In the genomic region with DNA sequence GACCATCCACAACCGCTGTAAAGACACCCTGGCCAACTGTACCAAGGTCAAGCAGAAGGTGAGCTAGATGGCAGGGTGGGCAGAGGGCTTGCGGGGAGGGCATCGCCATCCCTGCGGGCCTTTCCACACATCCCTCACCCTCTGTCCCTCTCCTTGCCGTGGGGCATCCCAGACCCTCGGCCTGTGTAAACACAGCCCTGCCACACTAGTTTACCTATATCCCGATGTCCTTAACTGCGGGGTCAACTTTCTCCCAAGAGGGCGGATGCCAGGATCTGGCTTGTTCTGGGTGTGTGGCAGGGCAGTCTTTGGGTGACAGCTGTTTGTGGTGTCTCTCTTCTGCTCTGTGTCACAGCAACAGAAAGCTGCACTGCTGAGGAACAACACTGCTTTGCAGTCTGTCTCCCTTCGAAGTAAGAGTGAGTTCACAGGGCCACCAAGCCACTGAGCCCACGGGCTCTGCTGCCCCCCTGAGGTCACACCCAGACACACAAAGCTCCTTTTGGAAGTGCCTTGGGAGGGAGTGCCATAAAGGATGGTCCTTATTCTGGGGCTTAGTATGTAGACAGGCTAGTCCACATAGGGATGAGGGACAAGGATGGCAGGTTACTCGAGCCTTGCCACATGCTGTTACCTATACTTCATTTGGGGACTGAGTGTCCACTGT, we compare ENCODE assay signal across 9 mouse cellular contexts. TPM values are rescaled to one million over a fixed set of nuclear protein-coding genes. Genes with fewer than 3 reads are reported as not detected.
DNase-seq lines count a peak whose midpoint lies in the region; TF ChIP-seq lines count a peak whose summit lies in the region.
"Had no signal": no experiment of that assay in that cellular context is flagged by ENCODE, and none has a peak within 500 bp of the region (broad histone marks: within the 10 kb centered on the region; RNA-seq: fewer than 3 reads in every experiment).

No protein-coding gene starts in this region.

- no peak overlapping the region for H3K27ac ChIP-seq in embryonic fibroblast, embryonic 13.5 days (ENCODE audit: insufficient read depth, low read length)
- no peak overlapping the region for H3K27ac ChIP-seq in olfactory bulb, adult 2 months (ENCODE audit: insufficient read depth, low read depth, low read length)

- H3K4me3 ChIP-seq in lung, adult 2 months (replicated peaks; ENCODE audit: extremely low read depth, low read depth, low read length): no peak overlapping the region
- no peak overlapping the region for H3K4me3 ChIP-seq in embryonic fibroblast, embryonic 13.5 days (ENCODE audit: insufficient read depth, low read length)
- peak overlapping the region; percentile 4; the same call in 1 of the 2 replicates for H3K4me3 ChIP-seq in olfactory bulb, adult 2 months (ENCODE audit: insufficient read depth, low read depth, low read length)

- 54% methylated on average over 12 of the region's 12 CpGs for WGBS in lung, adult 2 months
- 65% methylated on average over 12 of the region's 12 CpGs for WGBS in olfactory bulb, adult 2 months

- TF ChIP-seq POLR2A in lung, adult 2 months (IDR thresholded peaks at IDR 0.05; ENCODE audit: borderline replicate concordance, extremely low read depth, low read depth, low read length): no peak
- no peak for TF ChIP-seq POLR2A in embryonic fibroblast, embryonic 13.5 days (IDR thresholded peaks at IDR 0.05; ENCODE audit: low read depth, low read length)
- no peak for TF ChIP-seq POLR2A in olfactory bulb, adult 2 months (IDR thresholded peaks at IDR 0.05; ENCODE audit: insufficient read depth, low read depth, low read length)

- intact Hi-C loops in left cerebral cortex, postnatal 25 days (cut with DNase I): loop anchor here (1.0 to 2.0 kb wide), 2 partner anchors 9 to 25 kb away; no protein-coding TSS in a partner anchor

- peaks cover 37% of the 10 kb centered on the region for H3K4me1 ChIP-seq in lung, adult 2 months (ENCODE audit: control insufficient read depth, insufficient read depth, low read length)
- 0 out of 2 replicates have a peak, but pooled peaks cover 5% of the 10 kb centered on the region for H3K4me1 ChIP-seq in embryonic fibroblast, embryonic 13.5 days (ENCODE audit: control insufficient read depth, insufficient read depth, low read length)
- H3K4me1 ChIP-seq in olfactory bulb, adult 2 months (ENCODE audit: control insufficient read depth, insufficient read depth, low read length): peaks cover 77% of the 10 kb centered on the region

- DNase-seq in embryo, embryonic 10 days (ENCODE audit: low spot score): peak; percentile 58
- DNase-seq in embryo, embryonic 9.5 days (ENCODE audit: extremely low spot score): no peak
- no peak for DNase-seq in lung, adult 2 months
- no peak for DNase-seq in lung, postnatal 36 days
- DNase-seq in left cerebral cortex, postnatal 25 days (ENCODE audit: low spot score in 2 of 2): no peak
- DNase-seq in adrenal gland, adult 8-10 months: no peak

- TF ChIP-seq CTCF in lung, adult 2 months (IDR thresholded peaks at IDR 0.05; ENCODE audit: insufficient read depth, low read length): peak; percentile 90
- peak; percentile 61; the same call in 1 of the 2 replicates for TF ChIP-seq CTCF in embryonic fibroblast, embryonic 13.5 days (IDR thresholded peaks at IDR 0.05; ENCODE audit: borderline replicate concordance, insufficient read depth, low read length)
- peak; percentile 39 for TF ChIP-seq CTCF in olfactory bulb, adult 2 months (IDR thresholded peaks at IDR 0.05; ENCODE audit: insufficient read depth, low read depth, low read length)

RNA-seq across cellular contexts. Expression of a gene that starts 20.9 kb away (rescaled TPM):
- polyA plus RNA-seq in lung, adult 2 months (2012; rRNA removed): 0.41 and 0.76 TPM in 2 replicates
- not detected in 2 replicates for polyA plus RNA-seq in embryonic fibroblast, embryonic 13.5 days (2011; ENCODE audit: insufficient read length, low read depth, missing spikeins)
- not detected in 2 replicates for polyA plus RNA-seq in olfactory bulb, adult 2 months (2012; ENCODE audit: insufficient read depth, insufficient read length, low replicate concordance, missing spikeins)
- not detected for total RNA-seq in left cerebral cortex, postnatal 25 days (2021)
- not detected for total RNA-seq in adrenal gland, adult 8-10 months (2022)
- polyA plus RNA-seq: intestine, embryonic 14.5 days had no signal

RNA-seq across cellular contexts. Expression of a gene that starts 26.3 kb away (rescaled TPM):
- 186 and 233 TPM in 2 replicates for polyA plus RNA-seq in lung, adult 2 months (2012; rRNA removed)
- 174 and 210 TPM in 2 replicates for polyA plus RNA-seq in embryonic fibroblast, embryonic 13.5 days (2011; ENCODE audit: insufficient read length, low read depth, missing spikeins)
- not detected in 2 replicates for polyA plus RNA-seq in olfactory bulb, adult 2 months (2012; ENCODE audit: insufficient read depth, insufficient read length, low replicate concordance, missing spikeins)
- total RNA-seq in left cerebral cortex, postnatal 25 days (2021): 100 to 1,000 TPM; 245 to 246 TPM
- total RNA-seq in adrenal gland, adult 8-10 months (2022): 10 to 100 TPM; 22.0 to 48.2 (median 31.5) TPM

RNA-seq across cellular contexts. Expression of a gene that starts 53.5 kb away (rescaled TPM):
- polyA plus RNA-seq in lung, adult 2 months (2012; rRNA removed): 46.7 and 51.4 TPM in 2 replicates
- 64.1 and 68.9 TPM in 2 replicates for polyA plus RNA-seq in embryonic fibroblast, embryonic 13.5 days (2011; ENCODE audit: insufficient read length, low read depth, missing spikeins)
- 301 TPM in 1 of 2 replicates, not detected in the other for polyA plus RNA-seq in olfactory bulb, adult 2 months (2012; ENCODE audit: insufficient read depth, insufficient read length, low replicate concordance, missing spikeins)
- 10 to 100 TPM; 54.0 to 57.1 TPM for total RNA-seq in left cerebral cortex, postnatal 25 days (2021)
- total RNA-seq in adrenal gland, adult 8-10 months (2022): 10 to 100 TPM; 48.9 to 84.1 (median 58.1) TPM

RNA-seq across cellular contexts. Expression of a gene that starts 56.4 kb away (rescaled TPM):
- 139 and 188 TPM in 2 replicates for polyA plus RNA-seq in lung, adult 2 months (2012; rRNA removed)
- polyA plus RNA-seq in embryonic fibroblast, embryonic 13.5 days (2011; ENCODE audit: insufficient read length, low read depth, missing spikeins): 218 and 298 TPM in 2 replicates
- polyA plus RNA-seq in olfactory bulb, adult 2 months (2012; ENCODE audit: insufficient read depth, insufficient read length, low replicate concordance, missing spikeins): not detected in 2 replicates
- 100 to 1,000 TPM in 1 of 2 experiments, 10 to 100 TPM in 1; 97.7 to 106 TPM for total RNA-seq in left cerebral cortex, postnatal 25 days (2021)
- 100 to 1,000 TPM; 139 to 217 (median 172) TPM for total RNA-seq in adrenal gland, adult 8-10 months (2022)

Comparison
In these comparisons a context has a peak if more than half of its experiments do, and no peak if none do; other contexts are left out.
1. CTCF ChIP-seq: peak in every context shown above with its lines; median percentile 90 in lung, adult 2 months; 61 in embryonic fibroblast, embryonic 13.5 days; 39 in olfactory bulb, adult 2 months.